Mouse (Mus musculus): ENCODE measurements around the gene Vmn2r98.
"Not testable (repeated sequence)": the region's sequence is repeated elsewhere in the genome, so short reads cannot be mapped to it uniquely, and the experiment has no call there.

Gene Vmn2r98

DNA sequence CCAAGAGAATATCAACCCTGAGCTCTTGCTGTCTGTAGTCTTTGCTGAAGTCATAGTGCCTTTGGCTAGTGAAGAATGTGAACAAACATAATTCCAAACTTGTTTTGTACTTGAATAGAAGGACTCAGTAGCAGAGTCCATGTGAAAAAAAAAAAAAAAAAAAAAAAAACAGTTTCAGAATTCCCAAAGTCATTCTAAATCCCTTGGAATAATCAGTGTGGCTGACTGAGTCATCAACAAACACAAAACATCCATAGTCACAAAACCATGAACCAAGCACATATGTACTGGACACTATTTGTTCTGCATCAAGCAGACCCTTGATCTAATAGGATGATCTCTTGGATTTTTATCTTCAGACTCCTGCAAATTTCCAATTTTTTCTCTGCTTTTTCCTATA is at the start of gene Vmn2r98:
Gene Vmn2r98 (plus strand): TSS at position 301 of the 400 bp plus-strand sequence.
- DNase-seq = not testable (repeated sequence)

DNA sequence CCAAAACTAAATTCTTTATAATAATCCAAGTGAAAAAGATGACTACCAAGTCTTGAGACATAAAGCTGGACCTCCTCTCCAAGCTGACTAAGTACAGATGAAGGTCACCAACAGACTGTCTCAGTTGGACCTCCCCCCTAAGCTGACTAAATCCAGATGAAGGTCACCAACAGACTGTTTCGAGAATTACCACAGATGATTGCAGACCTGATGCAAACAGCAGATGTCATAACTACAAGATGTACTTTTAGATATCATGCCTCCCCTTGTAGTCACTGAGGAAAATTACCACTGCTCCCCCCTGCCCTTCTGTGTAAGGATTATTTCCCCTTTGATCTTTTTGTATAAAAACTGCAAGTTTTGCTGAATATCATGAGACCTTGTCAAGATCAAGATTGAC is 21.8 kb upstream of the Vmn2r98 start:
- DNase-seq = not testable (repeated sequence)

DNA sequence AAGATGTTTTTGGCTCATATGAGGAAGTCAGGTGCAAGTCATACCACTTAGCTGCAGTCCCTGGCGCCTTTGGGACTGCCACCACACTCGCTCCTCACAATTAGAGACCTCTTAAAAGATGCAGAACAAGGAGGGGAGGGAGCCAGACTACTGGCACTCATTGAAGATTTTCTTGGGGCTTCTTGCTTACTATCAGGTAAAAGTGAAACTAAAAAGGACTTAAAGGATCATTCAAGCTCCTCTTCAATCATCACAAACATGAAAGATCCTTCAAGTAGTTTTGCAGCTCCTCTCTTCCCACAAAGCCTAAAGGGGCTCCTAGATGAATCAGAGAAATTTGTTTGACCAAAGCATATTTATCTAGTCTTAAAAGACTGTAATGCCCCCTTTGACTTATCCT is 21.3 kb upstream of the Vmn2r98 start:
- DNase-seq = no peak

DNA sequence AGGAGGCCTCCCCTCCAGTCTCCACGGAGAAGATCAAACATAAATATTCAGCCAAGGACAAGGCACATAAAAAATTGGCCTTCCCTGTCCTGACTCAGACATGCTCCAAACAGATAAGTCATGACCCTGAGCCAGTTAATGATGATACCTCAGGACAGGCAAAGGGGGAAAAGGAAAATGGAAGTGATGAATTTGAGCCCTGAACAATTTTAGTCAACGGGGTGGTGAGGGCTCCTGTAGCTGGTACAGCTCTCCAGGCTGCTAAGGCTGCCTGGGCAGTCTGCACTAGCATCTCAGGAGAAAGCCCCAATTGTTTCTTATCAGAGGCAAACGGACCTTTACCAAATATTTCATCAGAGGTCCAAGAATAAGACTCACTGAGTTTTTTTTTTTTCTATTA is 20.5 kb upstream of the Vmn2r98 start:
- no peak for DNase-seq

Measured in heart, adult 11 months (tissue).